Mouse (Mus musculus): ENCODE measurements around the gene Chic1. TPM values are rescaled to one million over a fixed set of nuclear protein-coding genes. Genes with fewer than 3 reads are reported as not detected.

Chic1 gene
- 3.0 and 4.3 TPM in 2 replicates for polyA plus RNA-seq (2015; fragmentation: Nextera tagmentation; extraction: Ambion mirVana)

- 13% methylated on average over 26 of the region's 34 CpGs for WGBS
- Histone ChIP-seq H3K27ac (ENCODE audit: low read length) (no peak within 1 kb of the TSS), H3K9ac (replicated peaks; ENCODE audit: low read length) (peak within 1 kb of the TSS; percentile 67), H3K4me1 (ENCODE audit: insufficient read depth, low read length) (no peaks in the 10 kb centered on the region), H3K27me3 (ENCODE audit: insufficient read depth, low read length) (peaks cover 29% of the 10 kb centered on the region), H3K4me3 (ENCODE audit: low read length) (peak within 1 kb of the TSS; percentile 64), H3K4me2 (replicated peaks; ENCODE audit: low read depth, low read length) (peak within 1 kb of the TSS; percentile 50), H3K9me3 (ENCODE audit: low read length) (no peaks in the 10 kb centered on the region), H3K36me3 (ENCODE audit: insufficient read depth, low read length) (no peaks in the 10 kb centered on the region)
- peak; percentile 95 for ATAC-seq (ENCODE audit: low FRiP score, low TSS enrichment)
Observed at GRCm38 (mm10) chrX:103356287-103356686, at the start of gene Chic1. Gene Chic1, plus strand, starts transcription at chrX:103356476.

DNA sequence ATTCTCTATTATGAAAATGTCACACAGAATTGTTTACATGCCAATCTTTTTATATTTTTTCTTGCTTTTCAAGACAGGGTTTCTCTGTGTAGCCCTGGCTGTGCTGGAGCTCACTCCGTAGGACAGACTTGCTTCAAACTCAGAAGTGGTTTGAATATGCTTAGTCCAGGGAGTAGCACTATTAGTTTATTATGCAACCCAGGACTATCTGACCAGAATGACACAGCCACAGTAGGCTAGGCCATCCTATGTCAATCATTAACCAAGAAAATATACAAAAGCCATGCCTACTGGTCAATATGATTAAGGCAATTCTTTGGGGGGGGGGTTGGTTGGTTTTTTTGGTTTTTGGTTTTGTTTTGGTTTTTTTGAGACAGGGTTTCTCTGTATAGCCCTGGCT is 48.0 kb upstream of the Chic1 start:
- H3K36me3 ChIP-seq (ENCODE audit: insufficient read depth, low read length): no peaks in the 10 kb centered on the region
- H3K9ac ChIP-seq (replicated peaks; ENCODE audit: low read length): no peak overlapping the region
- no peak overlapping the region for H3K4me3 ChIP-seq (ENCODE audit: low read length)
- 83% methylated on average over 1 of the region's 1 CpGs for whole genome bisulfite sequencing
- H3K4me2 ChIP-seq (replicated peaks; ENCODE audit: low read depth, low read length): no peak overlapping the region
- H3K27ac ChIP-seq (ENCODE audit: low read length): no peak overlapping the region
- ATAC-seq (ENCODE audit: low FRiP score, low TSS enrichment): no peak
- no peaks in the 10 kb centered on the region for H3K9me3 ChIP-seq (ENCODE audit: low read length)
- peaks cover 9% of the 10 kb centered on the region; the same call in 1 of the 2 replicates for H3K27me3 ChIP-seq (ENCODE audit: insufficient read depth, low read length)
- no peaks in the 10 kb centered on the region for H3K4me1 ChIP-seq (ENCODE audit: insufficient read depth, low read length)

DNA sequence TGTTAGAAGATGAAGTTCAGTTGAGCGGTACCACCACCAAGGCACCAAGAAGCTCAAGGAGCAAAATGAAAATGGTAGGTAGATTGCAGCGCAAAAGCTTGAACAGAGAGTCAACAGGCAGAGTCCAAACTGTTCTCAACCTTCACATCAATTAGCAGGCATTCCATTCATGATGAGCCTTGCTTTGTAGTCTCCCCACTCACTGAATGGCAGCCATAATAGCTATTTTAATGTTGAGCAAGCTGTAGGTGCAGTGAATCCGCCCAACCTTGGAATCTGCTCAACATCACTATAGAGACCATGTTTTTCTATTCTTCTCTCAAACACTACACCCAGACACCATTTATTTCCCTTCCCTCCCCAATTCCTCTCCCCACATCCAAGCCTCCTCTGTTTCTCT is 44.6 kb upstream of the Chic1 start:
- Histone ChIP-seq H3K9ac (replicated peaks; ENCODE audit: low read length) (no peak overlapping the region), H3K36me3 (ENCODE audit: insufficient read depth, low read length) (no peaks in the 10 kb centered on the region), H3K4me3 (ENCODE audit: low read length) (no peak overlapping the region), H3K27me3 (ENCODE audit: insufficient read depth, low read length) (peaks cover 9% of the 10 kb centered on the region; the same call in 1 of the 2 replicates), H3K27ac (ENCODE audit: low read length) (no peak overlapping the region), H3K4me2 (replicated peaks; ENCODE audit: low read depth, low read length) (no peak overlapping the region), H3K9me3 (ENCODE audit: low read length) (no peaks in the 10 kb centered on the region), H3K4me1 (ENCODE audit: insufficient read depth, low read length) (no peaks in the 10 kb centered on the region)
- 88% methylated on average over 3 of the region's 3 CpGs for WGBS
- ATAC-seq (ENCODE audit: low FRiP score, low TSS enrichment): no peak

DNA sequence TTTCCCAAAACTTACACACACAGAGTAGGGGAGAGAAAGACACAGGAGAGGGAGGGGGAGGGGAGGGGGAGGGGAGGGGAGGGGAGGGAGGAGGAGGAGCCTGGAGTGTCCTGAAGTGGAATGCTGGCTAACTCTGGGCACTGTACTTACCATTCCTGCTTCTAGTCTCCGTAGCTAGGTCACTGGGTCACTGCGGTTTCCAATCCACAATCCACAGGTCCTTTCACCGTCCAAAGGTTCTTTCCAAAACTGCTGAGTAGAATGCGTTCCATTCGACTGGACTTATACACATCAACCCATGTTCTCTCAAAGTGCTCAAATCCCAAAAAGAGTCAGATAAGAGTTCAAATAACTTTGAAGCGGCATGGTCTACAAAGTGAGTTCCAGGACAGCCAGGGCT is 42.1 kb upstream of the Chic1 start:
- H3K9ac ChIP-seq (replicated peaks; ENCODE audit: low read length): no peak overlapping the region
- no peak overlapping the region for H3K27ac ChIP-seq (ENCODE audit: low read length)
- H3K27me3 ChIP-seq (ENCODE audit: insufficient read depth, low read length): peaks cover 18% of the 10 kb centered on the region
- H3K4me3 ChIP-seq (ENCODE audit: low read length): no peak overlapping the region
- H3K36me3 ChIP-seq (ENCODE audit: insufficient read depth, low read length): no peaks in the 10 kb centered on the region
- no peaks in the 10 kb centered on the region for H3K4me1 ChIP-seq (ENCODE audit: insufficient read depth, low read length)
- H3K4me2 ChIP-seq (replicated peaks; ENCODE audit: low read depth, low read length): no peak overlapping the region
- no peak for ATAC-seq (ENCODE audit: low FRiP score, low TSS enrichment)
- H3K9me3 ChIP-seq (ENCODE audit: low read length): no peaks in the 10 kb centered on the region
- WGBS: 77% methylated on average over 6 of the region's 6 CpGs

- Histone ChIP-seq H3K27ac (ENCODE audit: low read length) (no peak within 1 kb of the TSS), H3K9me3 (ENCODE audit: low read length) (no peaks in the 10 kb centered on the region), H3K4me1 (ENCODE audit: insufficient read depth, low read length) (no peaks in the 10 kb centered on the region), H3K27me3 (ENCODE audit: insufficient read depth, low read length) (peaks cover 62% of the 10 kb centered on the region), H3K4me2 (replicated peaks; ENCODE audit: low read depth, low read length) (peak within 1 kb of the TSS; percentile 30), H3K36me3 (ENCODE audit: insufficient read depth, low read length) (no peaks in the 10 kb centered on the region), H3K9ac (replicated peaks; ENCODE audit: low read length) (no peak within 1 kb of the TSS), H3K4me3 (ENCODE audit: low read length) (peak within 1 kb of the TSS; percentile 15; the same call in 1 of the 2 replicates)
- WGBS: 22% methylated on average over 13 of the region's 13 CpGs
- ATAC-seq (ENCODE audit: low FRiP score, low TSS enrichment): no peak
Observed at GRCm38 (mm10) chrX:103321146-103321545, 35.1 kb upstream of the Chic1 start, which contains the start of gene Cdx4. Gene Cdx4, plus strand, starts transcription at chrX:103321398.

DNA sequence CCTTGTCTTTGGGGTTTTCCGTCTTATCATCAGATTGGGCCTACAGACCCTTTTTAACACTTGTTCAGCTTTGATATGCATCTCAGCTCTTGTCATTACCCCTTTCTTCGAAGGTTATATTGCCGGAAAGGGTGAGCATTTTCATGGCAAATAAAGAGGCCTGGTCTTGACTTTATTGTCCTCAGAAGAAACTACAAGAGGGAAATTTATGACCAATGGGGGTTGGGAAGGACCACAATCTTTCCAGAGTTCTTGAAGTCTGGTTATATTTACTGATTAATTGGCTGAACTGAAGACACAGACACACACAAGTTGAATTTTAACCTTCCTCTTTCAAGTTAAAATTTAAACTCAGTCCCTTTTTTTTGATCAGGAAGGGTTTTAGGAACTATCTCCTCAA is 30.4 kb upstream of the Chic1 start:
- no peak overlapping the region for H3K9ac ChIP-seq (replicated peaks; ENCODE audit: low read length)

DNA sequence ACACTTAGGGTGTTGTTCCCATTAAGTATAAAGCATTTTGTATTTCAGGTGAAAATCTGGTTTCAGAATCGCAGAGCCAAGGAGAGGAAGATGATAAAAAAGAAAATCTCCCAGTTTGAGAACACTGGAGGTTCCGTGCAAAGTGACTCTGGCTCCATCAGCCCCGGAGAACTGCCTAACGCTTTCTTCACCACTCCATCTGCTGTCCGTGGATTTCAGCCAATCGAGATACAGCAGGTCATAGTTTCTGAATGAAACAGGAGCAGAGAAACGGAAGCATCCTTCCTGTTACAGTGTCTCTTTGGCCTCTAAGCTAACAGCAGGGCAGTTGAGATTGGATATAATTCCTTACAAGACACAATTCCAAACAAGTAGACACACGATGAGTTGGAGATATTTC is 26.9 kb upstream of the Chic1 start:
- no peak overlapping the region for H3K4me3 ChIP-seq (ENCODE audit: low read length)
- H3K36me3 ChIP-seq (ENCODE audit: insufficient read depth, low read length): no peaks in the 10 kb centered on the region
- no peak overlapping the region for H3K4me2 ChIP-seq (replicated peaks; ENCODE audit: low read depth, low read length)
- WGBS: 73% methylated on average over 8 of the region's 8 CpGs
- ATAC-seq (ENCODE audit: low FRiP score, low TSS enrichment): no peak
- H3K27me3 ChIP-seq (ENCODE audit: insufficient read depth, low read length): peaks cover 38% of the 10 kb centered on the region; the same call in 1 of the 2 replicates
- H3K9me3 ChIP-seq (ENCODE audit: low read length): no peaks in the 10 kb centered on the region
- no peak overlapping the region for H3K9ac ChIP-seq (replicated peaks; ENCODE audit: low read length)
- no peak overlapping the region for H3K27ac ChIP-seq (ENCODE audit: low read length)
- no peaks in the 10 kb centered on the region for H3K4me1 ChIP-seq (ENCODE audit: insufficient read depth, low read length)

More for the DNA sequence above, 30.4 kb upstream of the Chic1 start:
- H3K27me3 ChIP-seq (ENCODE audit: insufficient read depth, low read length): peaks cover 60% of the 10 kb centered on the region
- no peak for ATAC-seq (ENCODE audit: low FRiP score, low TSS enrichment)
- 46% methylated on average over 3 of the region's 3 CpGs for WGBS
- H3K9me3 ChIP-seq (ENCODE audit: low read length): no peaks in the 10 kb centered on the region
- no peak overlapping the region for H3K4me3 ChIP-seq (ENCODE audit: low read length)
- H3K36me3 ChIP-seq (ENCODE audit: insufficient read depth, low read length): no peaks in the 10 kb centered on the region
- no peak overlapping the region for H3K27ac ChIP-seq (ENCODE audit: low read length)
- H3K4me2 ChIP-seq (replicated peaks; ENCODE audit: low read depth, low read length): no peak overlapping the region
- no peaks in the 10 kb centered on the region for H3K4me1 ChIP-seq (ENCODE audit: insufficient read depth, low read length)

DNA sequence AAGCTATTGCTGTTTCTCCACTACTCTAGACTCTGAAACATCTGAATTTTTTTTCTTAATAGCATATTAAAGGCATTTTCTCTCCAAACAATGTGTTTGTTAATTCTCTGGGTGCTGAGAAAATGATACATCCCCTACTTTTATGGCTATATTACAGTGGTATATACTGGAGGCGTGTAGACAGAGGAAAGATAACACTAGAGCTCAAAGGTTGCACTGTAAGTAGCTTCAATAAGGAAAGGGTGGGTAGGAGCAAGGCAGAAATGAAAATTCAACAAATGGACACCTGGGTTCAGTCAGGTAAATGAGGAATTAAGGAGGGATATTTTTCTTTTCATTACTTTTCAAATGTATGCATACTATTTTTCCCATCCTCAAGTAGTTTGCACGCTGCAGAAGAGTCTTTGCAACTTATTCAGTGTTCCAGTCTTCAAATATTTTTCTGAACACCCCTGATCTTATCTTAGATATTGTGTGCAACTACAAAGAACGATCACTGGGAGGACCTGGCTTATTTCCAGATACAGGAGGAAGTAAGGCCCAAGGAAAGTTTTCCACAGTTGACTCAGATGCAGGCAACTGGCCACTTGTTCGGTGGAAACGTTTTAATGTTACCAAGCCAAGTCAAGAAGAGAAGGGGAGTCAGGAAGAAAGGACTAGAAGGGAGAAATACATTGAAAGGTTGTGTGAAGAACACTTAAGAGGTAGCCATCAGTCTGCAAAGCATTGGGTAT is 25.0 kb upstream of the Chic1 start:
- no peaks in the 10 kb centered on the region for H3K36me3 ChIP-seq (ENCODE audit: insufficient read depth, low read length)
- H3K27me3 ChIP-seq (ENCODE audit: insufficient read depth, low read length): peaks cover 24% of the 10 kb centered on the region; the same call in 1 of the 2 replicates
- no peak overlapping the region for H3K4me3 ChIP-seq (ENCODE audit: low read length)
- H3K9me3 ChIP-seq (ENCODE audit: low read length): no peaks in the 10 kb centered on the region
- 66% methylated on average over 5 of the region's 5 CpGs for WGBS
- ATAC-seq (ENCODE audit: low FRiP score, low TSS enrichment): no peak
- no peak overlapping the region for H3K4me2 ChIP-seq (replicated peaks; ENCODE audit: low read depth, low read length)
- H3K27ac ChIP-seq (ENCODE audit: low read length): no peak overlapping the region
- no peak overlapping the region for H3K9ac ChIP-seq (replicated peaks; ENCODE audit: low read length)
- no peaks in the 10 kb centered on the region for H3K4me1 ChIP-seq (ENCODE audit: insufficient read depth, low read length)

DNA sequence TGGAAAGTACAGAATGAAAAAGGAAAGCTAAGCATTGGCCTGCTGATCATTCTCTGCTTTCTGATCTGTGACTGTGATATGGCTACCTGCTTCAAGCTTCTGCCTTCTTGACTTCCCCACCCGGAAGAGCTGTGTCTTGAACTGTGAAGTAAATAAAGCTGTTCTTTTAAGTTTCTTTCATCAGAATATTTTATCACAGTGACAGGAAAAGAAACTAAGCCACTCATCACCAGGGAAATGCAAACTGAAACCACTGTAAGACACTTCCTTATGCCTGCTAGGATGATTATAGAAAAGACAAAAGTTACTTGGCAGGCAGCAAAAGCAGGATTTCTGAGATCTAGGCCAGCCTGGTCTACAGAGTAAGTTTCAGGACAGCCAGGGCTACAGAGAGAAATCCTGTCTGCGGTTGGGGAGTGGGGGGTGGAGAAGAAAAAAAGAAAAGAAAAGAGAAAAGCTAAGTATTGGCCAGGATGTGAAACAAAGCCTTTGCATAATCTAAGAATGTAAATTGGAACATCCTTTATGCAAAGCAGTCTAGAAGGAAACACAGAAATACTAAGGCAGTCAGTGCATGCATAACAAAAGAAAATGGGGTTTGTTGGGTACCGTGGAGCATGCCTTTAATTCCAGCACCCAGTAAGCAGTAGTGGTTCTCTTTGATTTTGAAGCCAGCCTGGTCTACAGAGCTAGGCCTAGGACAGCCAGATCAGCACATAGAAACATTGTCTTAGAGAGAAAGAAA is 14.7 kb upstream of the Chic1 start:
- WGBS: 69% methylated on average over 3 of the region's 3 CpGs

GRCm38 (mm10) chrX:103355784-103356183 is 492 bp upstream of the Chic1 start:
- no peak overlapping the region for H3K9ac ChIP-seq (replicated peaks; ENCODE audit: low read length)
- H3K27ac ChIP-seq (ENCODE audit: low read length): no peak overlapping the region
- no peaks in the 10 kb centered on the region for H3K4me1 ChIP-seq (ENCODE audit: insufficient read depth, low read length)
- peak; percentile 58; the same call in 1 of the 2 replicates for ATAC-seq (ENCODE audit: low FRiP score, low TSS enrichment)
- no peaks in the 10 kb centered on the region for H3K9me3 ChIP-seq (ENCODE audit: low read length)
- H3K27me3 ChIP-seq (ENCODE audit: insufficient read depth, low read length): peaks cover 34% of the 10 kb centered on the region
- H3K36me3 ChIP-seq (ENCODE audit: insufficient read depth, low read length): no peaks in the 10 kb centered on the region
- H3K4me3 ChIP-seq (ENCODE audit: low read length): peak overlapping the region; percentile 64
- H3K4me2 ChIP-seq (replicated peaks; ENCODE audit: low read depth, low read length): peak overlapping the region; percentile 50
- WGBS: 50% methylated on average over 5 of the region's 5 CpGs

More for the DNA sequence above, 14.7 kb upstream of the Chic1 start:
- Histone ChIP-seq H3K9ac (replicated peaks; ENCODE audit: low read length) (no peak overlapping the region), H3K4me3 (ENCODE audit: low read length) (no peak overlapping the region), H3K9me3 (ENCODE audit: low read length) (no peaks in the 10 kb centered on the region), H3K27ac (ENCODE audit: low read length) (no peak overlapping the region), H3K4me2 (replicated peaks; ENCODE audit: low read depth, low read length) (no peak overlapping the region), H3K4me1 (ENCODE audit: insufficient read depth, low read length) (no peaks in the 10 kb centered on the region), H3K27me3 (ENCODE audit: insufficient read depth, low read length) (peaks cover 13% of the 10 kb centered on the region; the same call in 1 of the 2 replicates), H3K36me3 (ENCODE audit: insufficient read depth, low read length) (no peaks in the 10 kb centered on the region)
- no peak for ATAC-seq (ENCODE audit: low FRiP score, low TSS enrichment)
